Mouse (Mus musculus): ENCODE results near the gene Cbx6.

Gene Cbx6

DNA sequence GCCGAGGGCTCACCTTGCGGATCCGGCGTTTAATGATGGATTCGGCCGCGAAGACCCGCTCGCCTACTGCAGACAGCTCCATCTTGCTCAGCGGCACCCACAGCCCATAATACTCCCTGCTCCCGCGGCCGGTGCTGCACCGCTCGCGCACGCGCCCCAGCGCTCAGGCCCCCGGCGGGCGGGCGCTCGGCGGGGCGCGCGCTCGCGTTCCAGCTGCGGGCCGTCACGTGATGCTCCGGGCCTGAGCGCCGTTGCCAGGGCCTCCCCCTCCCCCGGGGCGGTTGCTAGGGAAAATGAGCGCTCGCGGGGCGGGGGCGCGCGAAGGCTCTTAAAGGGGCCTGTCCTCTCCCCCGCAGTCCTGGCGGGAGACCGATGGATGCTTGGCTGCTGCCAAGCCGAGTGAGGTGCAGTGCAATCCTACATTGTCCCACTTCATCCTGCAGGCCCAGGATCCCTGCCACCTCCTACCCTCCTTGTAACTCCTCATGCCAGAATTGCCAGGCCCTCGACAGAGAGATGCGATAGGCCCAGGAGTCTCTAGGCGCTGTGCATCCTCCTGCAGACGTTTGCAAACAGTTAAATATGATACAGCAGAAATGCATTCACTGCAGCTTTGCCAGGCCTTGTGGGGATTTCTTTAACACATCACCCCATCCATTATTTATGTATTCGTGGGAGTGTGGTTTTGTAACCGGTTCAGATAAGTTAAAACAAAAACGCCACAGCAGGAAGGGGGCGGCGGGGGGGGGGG is at the start of gene Cbx6, which contains the start of gene Npcd:
Gene Cbx6, minus strand, starts transcription at position 559 of the 751 bp plus-strand sequence.
Gene Npcd, minus strand, starts transcription at position 108 of the 751 bp plus-strand sequence.
- TF ChIP-seq GATA4 (IDR thresholded peaks at IDR 0.05; ENCODE audit: insufficient replicate concordance, low read length), result no peak

DNA sequence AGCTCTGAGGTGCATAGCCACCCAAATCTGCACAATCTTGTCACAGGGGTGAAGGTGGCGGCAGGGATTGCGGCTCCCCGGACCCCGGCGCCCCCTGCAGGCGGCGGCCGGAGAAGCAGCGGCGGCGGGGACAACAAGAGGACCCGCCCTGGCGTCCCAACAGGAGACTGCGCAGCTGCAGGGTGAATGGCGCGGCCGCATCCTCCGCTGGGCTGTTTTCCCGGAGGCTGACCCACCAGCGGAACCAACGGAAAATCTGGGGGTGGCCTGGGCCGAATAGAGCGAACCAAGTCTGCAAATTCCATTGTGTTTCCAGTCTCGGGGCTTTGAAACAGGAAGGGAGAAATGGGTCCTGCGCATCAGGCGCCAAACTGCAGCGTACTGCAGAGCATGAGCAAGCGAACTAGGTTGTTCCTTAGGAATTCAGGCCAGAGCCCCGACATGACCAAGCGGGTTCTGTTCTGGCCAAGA is 48.9 kb upstream of the Cbx6 start:
- no peak for TF ChIP-seq GATA4 (IDR thresholded peaks at IDR 0.05; ENCODE audit: insufficient replicate concordance, low read length)

DNA sequence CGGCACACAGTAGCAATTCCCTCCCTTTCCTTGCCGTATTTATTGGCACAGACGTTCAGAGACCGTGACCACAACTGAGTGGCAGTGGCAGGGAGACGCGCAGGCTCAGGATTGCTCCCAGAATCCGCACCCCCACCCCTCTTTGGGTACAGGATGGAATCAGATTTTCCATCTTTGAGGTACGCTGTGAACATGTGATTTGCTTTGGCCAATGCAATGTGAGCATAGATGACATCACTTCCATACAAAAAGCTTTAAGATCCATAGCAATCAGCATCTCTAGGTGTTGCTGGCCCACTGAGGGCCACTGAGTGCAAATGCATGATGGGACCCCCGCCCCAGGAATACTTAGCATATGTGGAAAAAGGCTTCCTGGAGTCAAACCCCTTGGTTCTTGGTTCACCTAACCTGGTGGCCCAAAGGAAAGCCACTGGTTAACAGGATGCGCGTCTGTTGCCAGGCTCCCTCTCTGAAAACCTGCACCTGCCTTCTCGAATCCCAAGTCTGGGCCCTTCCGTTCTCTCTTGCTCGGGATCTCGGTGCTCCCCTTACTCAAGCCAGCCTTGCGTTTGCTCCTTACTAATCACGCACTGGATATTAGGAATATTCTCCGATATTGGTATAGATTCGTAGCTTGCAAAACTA is 48.3 kb upstream of the Cbx6 start:
- no peak for TF ChIP-seq GATA4 (IDR thresholded peaks at IDR 0.05; ENCODE audit: insufficient replicate concordance, low read length)

DNA sequence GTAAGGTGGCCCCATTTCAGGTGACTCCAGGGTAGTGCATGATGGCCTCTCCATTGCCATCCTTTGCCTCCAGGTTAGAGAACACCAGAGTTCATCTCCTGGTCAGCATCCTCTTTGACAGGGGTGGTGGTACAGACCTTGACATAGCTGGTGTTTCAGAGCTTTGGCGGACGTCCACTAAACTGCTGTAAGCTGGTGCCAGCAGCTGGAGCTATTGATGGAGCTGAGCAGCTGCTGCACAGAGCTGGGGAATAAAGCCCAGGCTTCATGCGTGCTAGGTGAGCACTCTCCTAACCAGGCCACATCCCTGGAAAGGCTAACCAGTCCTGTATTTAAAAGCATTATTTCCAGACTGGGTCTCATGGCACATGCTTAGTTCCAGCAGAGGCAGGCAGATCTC is 46.0 kb upstream of the Cbx6 start:
- no peak for TF ChIP-seq GATA4 (IDR thresholded peaks at IDR 0.05; ENCODE audit: insufficient replicate concordance, low read length)

DNA sequence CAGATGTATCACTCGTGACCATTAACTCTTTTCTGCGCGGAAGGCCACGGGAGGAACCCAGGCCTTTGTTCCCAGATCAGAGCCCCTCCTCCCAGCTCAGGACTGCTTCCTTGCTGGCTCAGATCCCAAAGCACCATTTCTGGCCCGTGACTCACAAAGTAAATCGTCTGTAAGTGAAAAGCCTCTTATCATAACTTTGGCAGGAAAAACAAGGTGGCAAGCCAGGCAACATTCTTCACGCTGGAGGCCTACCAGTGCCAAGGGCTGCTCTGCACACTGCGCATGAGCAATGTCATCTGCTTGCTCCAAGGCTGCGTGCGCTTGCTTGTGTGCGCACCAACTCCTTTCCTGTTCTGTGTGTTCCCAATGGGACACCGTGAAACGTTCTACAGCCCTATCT is 44.8 kb upstream of the Cbx6 start:
- peak; percentile 54; the same call in 1 of the 2 replicates for TF ChIP-seq GATA4 (IDR thresholded peaks at IDR 0.05; ENCODE audit: insufficient replicate concordance, low read length)

DNA sequence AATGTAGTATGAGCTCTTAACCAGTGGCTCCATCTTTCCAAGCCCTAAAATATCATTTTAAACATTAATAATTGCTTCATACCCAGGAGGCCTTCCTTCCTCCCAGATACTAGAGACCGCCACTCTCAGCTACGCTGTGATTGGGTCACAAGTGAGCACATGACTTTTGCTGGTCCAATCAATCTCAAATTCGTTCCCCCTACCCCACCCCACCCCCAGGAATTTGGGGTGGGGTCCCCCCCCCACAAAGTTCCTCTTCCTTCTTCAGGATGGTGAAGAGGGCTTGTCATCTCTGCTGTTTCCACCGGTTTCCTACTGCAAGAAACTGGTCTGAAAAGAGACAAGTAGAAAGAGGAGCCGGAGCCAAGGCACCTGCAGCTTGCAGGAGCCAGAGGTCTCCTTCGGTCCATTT is 44.2 kb upstream of the Cbx6 start:
- TF ChIP-seq GATA4 (IDR thresholded peaks at IDR 0.05; ENCODE audit: insufficient replicate concordance, low read length), result no peak

DNA sequence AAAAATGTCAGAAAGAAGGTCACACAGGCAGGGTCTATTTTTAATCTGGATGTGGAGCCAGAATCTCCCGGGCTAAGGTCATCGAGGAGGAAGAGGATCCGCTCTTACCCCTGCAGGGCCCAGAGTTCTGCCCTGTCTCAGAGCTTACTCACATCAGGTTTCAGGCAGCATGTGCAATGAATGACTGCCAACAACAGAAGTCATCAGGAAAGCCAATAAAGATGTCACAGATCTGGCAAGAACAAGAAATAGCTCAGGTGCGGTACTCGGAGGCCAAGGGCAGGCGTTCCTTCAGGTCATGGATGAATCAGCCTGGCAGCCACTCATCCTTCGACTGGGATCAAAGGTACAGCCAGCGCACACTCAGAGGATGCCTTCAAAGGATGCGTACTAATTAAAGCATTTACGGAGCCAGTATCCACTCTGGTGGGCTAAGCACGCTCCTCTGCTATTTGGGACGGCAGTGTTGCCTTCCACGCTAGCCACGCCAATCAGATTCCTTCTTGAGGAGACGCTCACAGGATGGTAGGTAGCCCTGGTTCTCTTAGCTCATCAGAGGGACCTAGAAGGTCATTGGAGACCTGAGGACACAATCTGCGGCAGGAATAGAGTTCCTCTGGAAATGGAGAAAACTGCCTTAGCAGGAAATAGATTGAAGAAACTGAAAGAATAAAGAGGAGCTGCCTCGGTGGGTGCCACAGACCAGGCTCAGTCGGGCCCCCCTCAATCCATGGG is 40.9 kb upstream of the Cbx6 start:
- TF ChIP-seq GATA4 (IDR thresholded peaks at IDR 0.05; ENCODE audit: insufficient replicate concordance, low read length), result no peak

DNA sequence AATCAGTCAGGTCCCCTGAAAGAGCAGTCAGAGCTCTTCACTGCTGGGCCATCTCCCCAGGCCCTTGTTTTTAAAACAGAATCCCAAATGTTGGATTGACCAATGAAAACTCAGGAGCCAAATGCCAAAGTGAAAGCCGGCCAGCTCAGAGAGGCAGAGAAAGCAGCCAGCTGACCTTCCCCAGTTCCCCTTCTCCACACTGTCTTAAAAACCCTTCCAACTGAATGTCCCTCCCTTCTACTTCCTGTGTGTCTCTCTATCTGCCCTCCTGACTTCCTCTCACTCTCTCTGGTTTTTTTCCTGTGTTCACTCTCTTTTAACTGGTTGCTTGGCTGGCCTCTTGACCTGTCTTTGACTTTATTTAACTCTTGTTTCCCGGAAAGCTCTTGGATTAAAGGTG is 39.5 kb upstream of the Cbx6 start:
- no peak for TF ChIP-seq GATA4 (IDR thresholded peaks at IDR 0.05; ENCODE audit: insufficient replicate concordance, low read length)

DNA sequence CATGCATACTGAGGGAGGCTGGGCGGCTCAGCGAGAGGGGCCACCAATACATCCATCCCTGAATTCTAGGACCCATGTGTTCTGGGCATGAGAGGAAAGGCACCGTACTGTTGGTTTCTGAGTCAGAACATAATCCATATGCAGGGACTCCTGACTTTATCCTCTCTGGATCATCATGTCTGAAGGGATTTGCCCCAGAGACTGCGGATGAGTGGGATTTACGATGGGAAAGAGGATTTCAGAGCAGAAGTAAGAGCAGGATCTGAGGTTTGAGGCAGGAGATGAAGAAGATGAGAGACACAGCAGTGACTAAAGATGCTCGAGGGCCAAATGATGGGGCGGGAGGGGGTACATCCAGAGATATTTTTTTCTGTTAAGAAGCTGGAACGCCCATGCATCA is 39.1 kb upstream of the Cbx6 start:
- TF ChIP-seq GATA4 (IDR thresholded peaks at IDR 0.05; ENCODE audit: insufficient replicate concordance, low read length), result no peak

DNA sequence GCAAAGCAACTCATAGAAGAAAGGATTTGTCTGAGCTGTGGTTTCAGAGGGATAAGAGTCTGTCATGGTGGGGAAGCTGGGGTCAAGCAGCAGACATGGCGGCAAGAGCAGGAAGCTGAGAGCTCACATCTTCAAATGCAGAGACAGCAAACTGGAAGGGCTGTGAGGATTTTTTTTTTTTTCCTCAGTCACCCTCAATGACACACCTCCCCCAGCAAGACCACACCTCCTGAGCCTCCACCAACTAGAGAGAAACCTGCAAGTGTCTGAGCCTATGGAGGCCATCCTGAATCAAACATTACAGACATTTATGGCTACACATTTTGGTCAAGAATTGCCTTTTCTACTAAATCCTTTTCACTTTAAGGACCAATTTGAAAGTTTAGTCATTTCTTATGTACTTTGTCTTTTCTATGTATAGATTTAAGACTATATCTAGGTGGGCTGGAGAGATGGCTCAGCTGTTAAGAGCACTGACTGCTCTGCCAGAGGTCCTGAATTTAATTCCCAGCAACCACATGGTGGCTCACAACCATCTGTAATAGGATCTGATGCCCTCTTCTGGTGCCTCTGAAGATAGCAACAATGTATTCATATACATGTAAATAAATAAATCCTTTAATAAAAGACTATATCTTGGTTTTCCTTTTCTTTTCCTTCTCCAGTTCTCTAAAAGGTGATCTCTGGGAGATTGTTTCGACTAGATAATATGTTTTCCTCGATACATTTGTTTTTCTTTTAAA is 32.9 kb upstream of the Cbx6 start:
- no peak for TF ChIP-seq GATA4 (IDR thresholded peaks at IDR 0.05; ENCODE audit: insufficient replicate concordance, low read length)

DNA sequence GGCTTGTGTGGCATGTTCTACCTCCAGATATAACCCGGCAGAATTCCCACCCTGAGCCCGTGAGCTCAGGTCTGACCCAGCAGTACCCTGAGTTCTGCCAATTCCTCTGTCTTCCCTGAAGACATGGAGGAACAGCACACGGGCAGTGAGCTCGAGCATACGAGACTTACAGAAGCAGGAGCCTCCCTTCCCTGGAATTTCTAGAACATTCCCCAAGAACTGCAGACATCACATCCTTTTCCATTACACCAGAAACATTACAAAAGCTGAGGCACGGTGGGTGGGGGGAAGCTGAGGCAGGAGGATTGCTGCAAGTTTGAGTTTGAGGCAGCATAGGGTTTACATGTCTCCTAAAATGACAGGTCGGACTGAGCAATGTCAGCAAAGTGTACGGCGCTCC is 25.3 kb upstream of the Cbx6 start:
- no peak for TF ChIP-seq GATA4 (IDR thresholded peaks at IDR 0.05; ENCODE audit: insufficient replicate concordance, low read length)

DNA sequence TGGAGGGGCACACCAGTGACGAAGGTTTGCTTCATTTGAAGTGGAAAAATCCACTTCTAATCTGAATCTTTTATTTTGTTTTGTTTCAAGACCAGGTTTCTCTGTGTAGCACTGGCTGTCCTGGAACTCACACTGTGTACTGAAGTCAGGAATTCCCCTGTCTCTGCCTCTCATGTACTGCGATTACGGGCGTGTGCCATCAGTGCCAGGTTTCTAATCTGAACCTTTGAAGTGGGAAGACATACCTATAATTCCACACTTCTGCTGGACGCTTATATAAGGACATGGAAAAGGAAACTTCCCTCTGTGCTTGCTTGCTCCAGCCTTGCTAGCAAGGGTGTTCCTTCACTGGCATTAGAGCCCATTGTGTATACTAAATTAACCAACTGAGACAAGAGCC is 24.5 kb upstream of the Cbx6 start:
- no peak for TF ChIP-seq GATA4 (IDR thresholded peaks at IDR 0.05; ENCODE audit: insufficient replicate concordance, low read length)

DNA sequence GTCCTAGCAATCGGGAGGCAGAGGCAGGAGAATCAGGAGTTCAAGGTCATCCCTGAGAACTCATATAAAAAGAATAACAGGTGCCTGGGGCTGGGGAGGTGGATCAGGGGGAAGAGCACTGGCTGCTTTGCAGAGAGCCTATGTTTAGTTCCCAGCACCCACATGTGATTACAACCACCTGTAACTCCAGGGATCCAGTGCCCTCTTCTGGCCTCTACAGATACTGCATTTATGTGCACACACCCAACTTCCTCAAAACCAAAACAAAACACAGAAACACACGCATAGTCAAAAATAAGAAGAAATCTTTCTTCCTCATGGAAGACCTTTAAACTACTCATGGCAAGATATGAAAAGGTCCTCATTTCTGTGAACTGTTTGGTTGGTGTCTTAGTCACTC is 15.7 kb upstream of the Cbx6 start:
- TF ChIP-seq GATA4 (IDR thresholded peaks at IDR 0.05; ENCODE audit: insufficient replicate concordance, low read length), result no peak

DNA sequence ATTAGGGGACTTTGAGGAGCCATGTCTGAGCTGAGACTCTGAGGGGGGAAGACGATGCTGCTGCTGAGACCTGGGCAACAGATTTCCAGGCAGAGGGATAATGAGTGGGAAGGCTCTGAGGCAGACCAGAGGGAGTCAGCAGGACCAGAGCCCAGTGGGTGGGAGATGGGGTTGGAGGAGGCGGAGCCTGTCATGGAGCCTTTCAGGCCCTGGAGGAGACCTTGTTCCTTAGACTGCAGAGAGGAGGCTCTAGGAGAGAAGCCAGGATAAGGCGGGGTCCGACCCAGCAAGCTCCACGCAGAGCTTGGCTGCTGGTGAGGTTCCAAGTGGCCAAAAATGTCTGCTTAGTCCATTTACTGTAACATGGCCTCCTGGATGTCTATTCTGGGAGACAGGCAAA is 12.6 kb upstream of the Cbx6 start:
- TF ChIP-seq GATA4 (IDR thresholded peaks at IDR 0.05; ENCODE audit: insufficient replicate concordance, low read length), result no peak

DNA sequence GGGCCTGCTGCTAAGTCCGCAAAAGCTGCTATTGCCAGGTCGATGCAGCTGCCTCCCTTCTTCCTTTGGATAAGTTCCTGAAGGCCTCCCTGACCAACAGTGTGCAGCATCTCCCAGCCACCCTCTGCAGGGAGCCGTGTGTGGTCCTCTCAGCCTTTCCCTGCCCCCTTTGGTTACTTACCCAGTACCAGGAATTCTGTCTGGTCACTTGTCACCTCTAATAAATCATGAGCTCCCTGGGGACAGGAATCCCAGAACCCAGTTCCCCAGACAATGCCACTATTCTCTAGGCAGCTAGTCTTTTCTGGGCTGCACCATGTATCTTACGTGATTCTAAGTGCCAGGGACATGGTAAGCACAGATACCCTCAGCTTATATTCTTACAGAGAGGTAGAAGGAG is 11.5 kb upstream of the Cbx6 start:
- no peak for TF ChIP-seq GATA4 (IDR thresholded peaks at IDR 0.05; ENCODE audit: insufficient replicate concordance, low read length)
